Mouse (Mus musculus) forebrain, embryonic 14.5 days (tissue): ENCODE data around the gene Ppp6r1. TPM values are rescaled to one million over a fixed set of nuclear protein-coding genes. Genes with fewer than 3 reads are reported as not detected.
A peak's percentile ranks its signal among the peaks of the same experiment; 100 is the strongest.

Experiments
- ATAC-seq: fragments of 200-750 bp; cut with Nextera tagmentation; 2 replicates; pipeline ENCODE4 v1.8.0; 2017; ENCODE audit warnings: mild to moderate bottlenecking, moderate library complexity
- DNase-seq: peaks from one replicate; pipeline ENCODE4 v3.0.0-alpha.2; 2015; ENCODE audit warnings: low spot score
- H3K27ac ChIP-seq: fragments of 300-500 bp; sonication (generic); 2 replicates; pipeline ENCODE4 v1.5.1; 2014; ENCODE audit warnings: low read depth, mild to moderate bottlenecking, control low read depth, low read length, moderate library complexity
- H3K27me3 ChIP-seq: fragments of 300-500 bp; sonication (generic); replicated peaks from 2 replicates; pipeline ENCODE4 v1.6.1; 2014; ENCODE audit warnings: low read length, control low read depth, mixed read lengths; ENCODE audit not compliant: control insufficient read depth, insufficient read depth
- H3K36me3 ChIP-seq: fragments of 300-500 bp; sonication (generic); 2 replicates; pipeline ENCODE4 v1.6.1; 2014; ENCODE audit warnings: low read length, control low read depth; ENCODE audit not compliant: control insufficient read depth, insufficient read depth
- H3K4me1 ChIP-seq: fragments of 300-500 bp; sonication (generic); 2 replicates; pipeline ENCODE4 v1.6.1; 2014; ENCODE audit warnings: antibody characterized with exemption, low read length, control low read depth; ENCODE audit not compliant: control insufficient read depth, insufficient read depth
- H3K4me2 ChIP-seq: fragments of 300-500 bp; sonication (generic); 2 replicates; pipeline ENCODE4 v1.6.1; 2014; ENCODE audit warnings: mild to moderate bottlenecking, control low read depth, low read length
- H3K4me3 ChIP-seq: fragments of 300-500 bp; sonication (generic); 2 replicates; pipeline ENCODE4 v1.5.1; 2014; ENCODE audit warnings: low read depth, low read length, control low read depth
- H3K9ac ChIP-seq: fragments of 300-500 bp; sonication (generic); 2 replicates; pipeline ENCODE4 v1.6.1; 2014; ENCODE audit warnings: mild to moderate bottlenecking, low read length, control low read depth, moderate library complexity
- H3K9me3 ChIP-seq: fragments of 300-500 bp; sonication (generic); replicated peaks from 2 replicates; pipeline ENCODE4 v1.6.1; 2016; ENCODE audit warnings: low read length, control low read depth, mixed read lengths; ENCODE audit not compliant: control insufficient read depth
- WGBS: fragments of 180-500 bp; shearing (Covaris S2); extraction: QIAGEN DNeasy Blood & Tissue Kit; methylation state at CpG from one replicate; pipeline ENCODE4 v1.1.7; 2014; 5-methylcytosine and 5-hydroxymethylcytosine counted together
- polyA plus RNA-seq: library from polyadenylated mRNA; unstranded; fragments of >200 nt; fragmentation: Nextera tagmentation; extraction: Ambion mirVana; gene quantifications from 2 replicates; pipeline ENCODE4 v1.2.1, GENCODE M21; 2014

Gene Ppp6r1
- polyA plus RNA-seq, 1 experiment from 2014 or later: 4.4 TPM

DNA sequence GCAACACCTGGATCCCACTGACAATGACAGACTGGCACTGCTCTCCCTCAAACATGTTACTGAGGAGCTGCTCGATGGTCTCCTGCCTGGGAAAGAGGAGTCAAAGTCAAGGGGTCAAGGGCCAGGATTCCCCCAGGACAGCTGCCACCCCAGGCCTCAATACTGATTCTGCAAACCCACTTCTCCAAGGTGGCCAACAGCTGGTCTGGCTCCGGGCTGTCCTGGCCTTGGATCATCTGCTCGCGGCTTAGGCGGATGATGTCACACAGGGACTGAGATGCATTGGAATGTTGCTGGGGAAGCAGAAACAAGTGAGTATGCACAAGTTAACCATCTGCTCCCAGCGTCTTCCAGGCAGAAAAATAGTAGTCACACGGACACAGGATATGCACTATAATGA, 16.9 kb downstream of the Ppp6r1 start:
- Histone ChIP-seq H3K36me3 (peaks cover 88% of the 10 kb centered on the region), H3K9ac (no peak overlapping the region), H3K27me3 (no peaks in the 10 kb centered on the region), H3K4me2 (no peak overlapping the region), H3K4me1 (no peaks in the 10 kb centered on the region), H3K4me3 (no peak overlapping the region), H3K9me3 (no peaks in the 10 kb centered on the region), H3K27ac (no peak overlapping the region)
- no peak for ATAC-seq
- 96% methylated on average over 7 of the region's 7 CpGs for WGBS
- no peak for DNase-seq

DNA sequence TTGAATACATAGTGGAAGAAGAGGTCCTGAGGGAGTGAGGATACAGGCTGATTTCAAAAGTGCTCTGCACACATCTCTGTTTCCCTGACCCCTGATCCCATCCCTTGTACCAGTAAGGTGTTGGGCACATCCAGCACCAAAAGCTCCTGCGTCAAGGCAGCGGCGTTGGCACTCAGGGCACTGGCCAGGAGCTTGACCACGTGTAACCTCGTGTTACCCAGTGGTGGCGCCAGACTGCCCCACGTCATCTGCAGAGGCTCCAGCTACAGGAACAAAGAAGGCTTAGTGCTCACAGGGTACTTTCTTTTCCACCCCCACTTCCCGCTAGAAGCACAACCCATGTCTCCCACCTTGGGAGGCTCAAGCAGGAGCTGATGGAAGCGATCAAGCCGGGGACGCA, 17.7 kb downstream of the Ppp6r1 start:
- H3K9ac ChIP-seq: no peak overlapping the region
- H3K4me1 ChIP-seq: no peaks in the 10 kb centered on the region
- no peaks in the 10 kb centered on the region for H3K9me3 ChIP-seq
- WGBS: 79% methylated on average over 11 of the region's 11 CpGs
- no peak overlapping the region for H3K4me3 ChIP-seq
- H3K36me3 ChIP-seq: peaks cover 89% of the 10 kb centered on the region
- no peak for DNase-seq
- H3K4me2 ChIP-seq: no peak overlapping the region
- no peak for ATAC-seq
- no peak overlapping the region for H3K27ac ChIP-seq
- H3K27me3 ChIP-seq: no peaks in the 10 kb centered on the region

DNA sequence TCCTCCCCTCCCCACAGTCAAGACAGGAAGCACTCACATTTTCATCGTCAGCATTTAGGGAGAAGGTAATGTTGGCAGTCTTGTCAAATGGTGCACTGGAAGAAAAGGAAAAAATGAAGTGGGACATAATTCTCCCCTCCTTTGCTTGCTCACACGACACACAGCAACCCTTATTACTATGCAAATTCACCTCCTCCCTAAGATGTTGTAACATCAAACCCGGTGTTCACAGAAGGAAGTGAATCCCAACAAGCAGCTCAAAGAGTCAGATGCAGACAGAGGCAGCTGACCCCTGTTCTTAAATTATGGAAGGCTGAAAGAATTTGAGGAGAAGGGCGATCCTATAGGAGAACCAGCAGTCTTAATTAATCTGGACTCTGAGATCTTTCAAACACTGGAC, 22.6 kb downstream of the Ppp6r1 start:
- Histone ChIP-seq H3K9me3 (no peaks in the 10 kb centered on the region), H3K9ac (no peak overlapping the region), H3K4me1 (no peaks in the 10 kb centered on the region), H3K27me3 (no peaks in the 10 kb centered on the region), H3K27ac (no peak overlapping the region), H3K4me2 (no peak overlapping the region), H3K36me3 (peaks cover 84% of the 10 kb centered on the region), H3K4me3 (no peak overlapping the region)
- WGBS: 83% methylated on average over 4 of the region's 4 CpGs
- ATAC-seq: no peak
- no peak for DNase-seq

DNA sequence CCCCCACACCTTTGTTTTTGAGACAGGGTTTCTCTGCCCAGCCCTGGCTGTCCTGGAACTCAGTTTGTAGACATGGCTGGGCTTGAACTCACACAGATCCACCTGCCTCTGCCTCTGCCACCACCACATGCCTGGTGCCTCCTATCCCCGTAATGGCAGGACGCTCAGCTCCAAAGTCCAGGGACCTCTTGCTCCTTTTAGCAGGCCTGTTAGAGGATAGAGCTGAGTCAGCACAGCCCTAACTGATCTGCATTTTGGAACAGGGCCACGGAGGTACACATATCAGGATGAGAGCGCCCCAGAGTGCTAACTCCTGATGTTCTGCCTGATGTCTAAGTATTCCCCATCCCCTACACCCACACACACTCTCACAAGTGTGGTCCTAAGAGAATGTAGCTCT, 27.8 kb downstream of the Ppp6r1 start, which contains the start of gene Tmem86b:
TSS of gene Tmem86b (minus strand) at position 392 of the 400 bp plus-strand sequence.
- no peak within 1 kb of the TSS for H3K4me3 ChIP-seq
- ATAC-seq (no peak), DNase-seq (no peak)
- peaks cover 74% of the 10 kb centered on the region for H3K36me3 ChIP-seq
- WGBS: 94% methylated on average over 4 of the region's 4 CpGs
- no peak within 1 kb of the TSS for H3K27ac ChIP-seq
- no peak within 1 kb of the TSS for H3K9ac ChIP-seq
- H3K9me3 ChIP-seq: no peaks in the 10 kb centered on the region
- H3K4me2 ChIP-seq: no peak within 1 kb of the TSS
- H3K4me1 ChIP-seq: no peaks in the 10 kb centered on the region
- H3K27me3 ChIP-seq: no peaks in the 10 kb centered on the region

DNA sequence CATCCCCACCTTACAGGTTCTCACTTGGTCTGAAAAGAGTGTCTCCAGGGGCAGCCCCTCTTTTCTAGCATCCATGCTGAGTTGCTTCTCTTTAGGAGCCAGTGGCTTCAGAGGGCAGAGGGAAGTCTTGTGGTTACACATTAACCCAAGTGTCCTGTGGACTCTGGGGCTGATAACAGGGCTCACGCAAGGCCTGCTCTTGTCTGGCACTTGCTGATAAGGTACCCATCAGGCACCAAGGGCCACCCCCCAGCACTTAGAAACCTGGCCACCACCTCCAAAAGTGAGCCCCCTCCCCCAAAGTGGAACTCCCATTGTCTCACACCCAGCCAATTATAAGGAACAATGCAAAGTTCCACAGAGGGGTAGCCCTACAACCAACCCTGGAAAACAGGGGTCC, 28.6 kb downstream of the Ppp6r1 start:
- Histone ChIP-seq H3K36me3 (peaks cover 67% of the 10 kb centered on the region), H3K27me3 (no peaks in the 10 kb centered on the region), H3K27ac (no peak overlapping the region), H3K4me3 (no peak overlapping the region), H3K4me1 (no peaks in the 10 kb centered on the region), H3K4me2 (no peak overlapping the region), H3K9me3 (no peaks in the 10 kb centered on the region), H3K9ac (no peak overlapping the region)
- no peak for DNase-seq
- WGBS: 94% methylated on average over 1 of the region's 1 CpGs
- no peak for ATAC-seq

DNA sequence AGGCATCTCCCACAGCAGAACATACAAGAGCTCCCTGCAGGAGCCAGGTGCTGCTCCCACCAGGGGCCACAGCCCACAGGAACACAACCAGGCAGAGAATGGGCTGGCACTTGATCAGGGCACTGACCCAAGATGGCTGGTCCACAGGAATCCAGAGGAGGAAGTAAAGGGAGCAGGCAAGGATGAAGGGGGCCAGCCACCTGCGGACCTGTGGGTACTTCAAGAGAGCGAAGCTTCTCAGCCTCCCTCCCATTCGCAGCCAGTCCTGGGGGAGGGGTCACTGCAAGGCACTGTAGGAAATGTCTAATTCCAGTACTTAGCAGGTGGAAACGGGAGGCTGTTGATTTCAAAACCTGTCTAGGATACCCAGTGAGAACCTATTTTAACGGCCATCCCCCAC, 29.2 kb downstream of the Ppp6r1 start:
- ATAC-seq (no peak), DNase-seq (no peak)
- H3K27me3 ChIP-seq: no peaks in the 10 kb centered on the region
- no peaks in the 10 kb centered on the region for H3K9me3 ChIP-seq
- peaks cover 62% of the 10 kb centered on the region for H3K36me3 ChIP-seq
- H3K27ac ChIP-seq: no peak overlapping the region
- WGBS: 89% methylated on average over 5 of the region's 5 CpGs
- H3K4me2 ChIP-seq: no peak overlapping the region
- no peaks in the 10 kb centered on the region for H3K4me1 ChIP-seq
- H3K9ac ChIP-seq: no peak overlapping the region
- H3K4me3 ChIP-seq: no peak overlapping the region

DNA sequence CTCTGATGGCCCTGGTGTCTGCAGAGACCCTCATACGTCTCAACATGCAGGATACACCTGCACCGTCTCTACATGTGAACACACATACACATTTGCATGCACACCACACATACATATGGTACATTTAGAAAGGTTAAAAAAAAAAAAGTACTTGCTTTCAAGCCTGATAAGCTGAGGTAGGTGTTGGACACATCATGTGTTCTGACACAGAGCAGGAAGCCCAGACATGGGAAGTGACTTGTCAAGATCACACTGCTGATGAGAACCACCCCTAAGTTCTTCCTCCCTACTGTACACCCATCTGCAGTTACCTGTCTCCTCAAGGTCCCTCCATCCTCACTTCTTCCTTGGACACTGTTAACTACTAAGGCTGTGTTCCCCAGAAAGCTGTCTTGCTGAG, 32.9 kb downstream of the Ppp6r1 start:
- Histone ChIP-seq H3K4me1 (no peaks in the 10 kb centered on the region), H3K27ac (no peak overlapping the region), H3K27me3 (no peaks in the 10 kb centered on the region), H3K9me3 (no peaks in the 10 kb centered on the region), H3K9ac (no peak overlapping the region), H3K36me3 (peaks cover 30% of the 10 kb centered on the region), H3K4me2 (no peak overlapping the region), H3K4me3 (no peak overlapping the region)
- 88% methylated on average over 2 of the region's 2 CpGs for WGBS
- ATAC-seq (no peak), DNase-seq (no peak)

DNA sequence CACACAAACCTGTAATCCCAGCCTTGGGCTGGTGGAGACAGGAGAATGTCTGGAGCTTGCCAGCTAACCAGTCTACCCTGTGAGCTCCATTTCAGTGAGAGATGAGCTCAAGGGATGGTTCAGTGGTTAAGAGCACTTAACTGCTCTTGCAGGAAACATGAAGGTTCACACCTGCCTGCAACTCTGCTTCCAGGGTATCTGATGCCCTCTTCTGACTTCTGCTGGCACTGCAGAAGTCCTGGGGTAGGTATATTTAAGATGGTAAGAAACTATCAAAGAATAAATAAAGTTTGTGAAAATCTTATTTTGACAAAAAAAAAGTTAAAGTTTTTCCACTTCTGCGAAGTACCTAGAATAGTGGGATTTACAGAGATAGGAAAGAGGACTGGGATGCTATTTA, 34.5 kb downstream of the Ppp6r1 start:
- ATAC-seq: 0 out of 2 replicates have a peak, but pooled peaks have one; percentile 8
- 50% methylated on average over 1 of the region's 1 CpGs for WGBS
- Histone ChIP-seq H3K27me3 (no peaks in the 10 kb centered on the region), H3K4me1 (no peaks in the 10 kb centered on the region), H3K4me3 (no peak overlapping the region), H3K9me3 (no peaks in the 10 kb centered on the region), H3K27ac (no peak overlapping the region), H3K9ac (no peak overlapping the region), H3K36me3 (peaks cover 15% of the 10 kb centered on the region), H3K4me2 (no peak overlapping the region)
- no peak for DNase-seq

DNA sequence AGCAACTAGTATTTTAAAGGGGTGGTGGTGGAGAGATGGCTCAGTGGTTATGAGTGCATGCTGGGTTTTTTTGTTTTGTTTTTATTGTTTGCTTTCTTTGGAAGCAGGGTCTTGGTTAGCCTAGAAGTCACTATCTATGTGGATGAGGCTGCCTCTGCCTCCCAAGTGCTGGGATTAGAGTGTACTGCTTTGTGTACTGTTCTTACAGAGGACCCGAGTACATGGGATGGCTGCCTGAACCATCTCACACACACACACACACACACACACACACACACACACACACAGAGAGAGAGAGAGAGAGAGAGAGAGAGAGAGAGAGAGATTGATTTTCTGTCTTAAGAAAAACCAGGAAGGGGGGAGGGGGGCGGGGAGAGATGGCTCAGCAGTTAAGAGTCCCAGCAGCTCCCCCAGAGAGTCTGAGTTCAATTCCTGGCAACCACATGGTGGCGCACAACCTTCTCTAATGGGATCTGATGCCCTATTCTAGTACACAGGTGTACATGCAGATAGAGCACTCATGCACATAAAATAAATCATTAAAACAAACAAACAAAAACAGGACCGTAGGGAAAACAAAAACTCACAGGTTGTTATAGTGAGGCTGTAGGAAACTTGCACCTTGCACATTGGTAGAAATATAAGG, 35.2 kb downstream of the Ppp6r1 start:
- no peak overlapping the region for H3K4me3 ChIP-seq
- H3K36me3 ChIP-seq: peaks cover 8% of the 10 kb centered on the region; the same call in 1 of the 2 replicates
- ATAC-seq (peak; percentile 70), DNase-seq (peak; percentile 68)
- no peaks in the 10 kb centered on the region for H3K27me3 ChIP-seq
- no peak overlapping the region for H3K4me2 ChIP-seq
- WGBS: 27% methylated on average over 4 of the region's 4 CpGs
- H3K4me1 ChIP-seq: no peaks in the 10 kb centered on the region
- no peaks in the 10 kb centered on the region for H3K9me3 ChIP-seq
- H3K9ac ChIP-seq: no peak overlapping the region
- no peak overlapping the region for H3K27ac ChIP-seq
